Mouse (Mus musculus) limb, embryonic 14.5 days (tissue): ENCODE results near the gene Ppm1h. TPM values are rescaled to one million over a fixed set of nuclear protein-coding genes. Genes with fewer than 3 reads are reported as not detected.

Experiments
- ATAC-seq: fragments of 200-750 bp; cut with Nextera tagmentation; 2 replicates; pipeline ENCODE4 v1.8.0; 2017; ENCODE audit warnings: low read depth, moderate number of reproducible peaks, moderate TSS enrichment; ENCODE audit not compliant: low FRiP score
- DNase-seq: peaks from one replicate; pipeline ENCODE4 v3.0.0-alpha.2; 2015; ENCODE audit warnings: low spot score
- H3K27ac ChIP-seq: fragments of 300-500 bp; sonication (generic); replicated peaks from 2 replicates; pipeline ENCODE4 v1.5.1; 2014; ENCODE audit warnings: low read depth, mild to moderate bottlenecking, low read length, moderate library complexity, mixed read lengths
- H3K27me3 ChIP-seq: fragments of 300-500 bp; sonication (generic); 2 replicates; pipeline ENCODE4 v1.6.1; 2014; ENCODE audit warnings: low read length, mixed read lengths; ENCODE audit not compliant: control insufficient read depth, insufficient read depth
- H3K36me3 ChIP-seq: fragments of 300-500 bp; sonication (generic); 2 replicates; pipeline ENCODE4 v1.6.1; 2014; ENCODE audit warnings: mild to moderate bottlenecking, low read length, moderate library complexity, mixed read lengths; ENCODE audit not compliant: control insufficient read depth, insufficient read depth
- H3K4me1 ChIP-seq: fragments of 300-500 bp; sonication (generic); 2 replicates; pipeline ENCODE4 v1.6.1; 2014; ENCODE audit warnings: antibody characterized with exemption, low read length, mixed read lengths; ENCODE audit not compliant: control insufficient read depth, insufficient read depth
- H3K4me2 ChIP-seq: fragments of 300-500 bp; sonication (generic); replicated peaks from 2 replicates; pipeline ENCODE4 v1.6.1; 2014; ENCODE audit warnings: low read depth, mild to moderate bottlenecking, low read length, moderate library complexity; ENCODE audit not compliant: severe bottlenecking
- H3K4me3 ChIP-seq: fragments of 300-500 bp; sonication (generic); replicated peaks from 2 replicates; pipeline ENCODE4 v1.5.1; 2014; ENCODE audit warnings: low read length
- H3K9ac ChIP-seq: fragments of 300-500 bp; sonication (generic); 2 replicates; pipeline ENCODE4 v1.6.1; 2014; ENCODE audit warnings: mild to moderate bottlenecking, low read depth, low read length, moderate library complexity; ENCODE audit not compliant: severe bottlenecking
- H3K9me3 ChIP-seq: fragments of 300-500 bp; sonication (generic); 2 replicates; pipeline ENCODE4 v1.6.1; 2016; ENCODE audit warnings: low read length; ENCODE audit not compliant: control insufficient read depth
- POLR2A ChIP-seq: fragments of 200-500 bp; IDR thresholded peaks from 2 replicates; pipeline ENCODE4 v1.8.0; 2012; ENCODE audit warnings: inconsistent platforms, mild to moderate bottlenecking, moderate library complexity, borderline replicate concordance; ENCODE audit not compliant: insufficient read depth, insufficient read length; ENCODE audit errors: extremely low read depth
- WGBS: fragments of 180-500 bp; shearing (Covaris S2); extraction: QIAGEN DNeasy Blood & Tissue Kit; methylation state at CpG from one replicate; pipeline ENCODE4 v1.1.7; 2014; 5-methylcytosine and 5-hydroxymethylcytosine counted together
- polyA plus RNA-seq, 2 experiments: library from polyadenylated mRNA; depleted of rRNA in 1 of 2; stranded (reverse) in 1 of 2; unstranded in 1 of 2; fragments of >200 nt; fragmentation: Nextera tagmentation in 1 of 2; extraction: Ambion mirVana in 1 of 2; gene quantifications; 2 replicates each; pipeline versions ENCODE4 v1.2.1 to v1.2.3; 2012 to 2014

Gene Ppm1h
- polyA plus RNA-seq, 2 experiments, result 2.2 to 3.4 TPM

DNA sequence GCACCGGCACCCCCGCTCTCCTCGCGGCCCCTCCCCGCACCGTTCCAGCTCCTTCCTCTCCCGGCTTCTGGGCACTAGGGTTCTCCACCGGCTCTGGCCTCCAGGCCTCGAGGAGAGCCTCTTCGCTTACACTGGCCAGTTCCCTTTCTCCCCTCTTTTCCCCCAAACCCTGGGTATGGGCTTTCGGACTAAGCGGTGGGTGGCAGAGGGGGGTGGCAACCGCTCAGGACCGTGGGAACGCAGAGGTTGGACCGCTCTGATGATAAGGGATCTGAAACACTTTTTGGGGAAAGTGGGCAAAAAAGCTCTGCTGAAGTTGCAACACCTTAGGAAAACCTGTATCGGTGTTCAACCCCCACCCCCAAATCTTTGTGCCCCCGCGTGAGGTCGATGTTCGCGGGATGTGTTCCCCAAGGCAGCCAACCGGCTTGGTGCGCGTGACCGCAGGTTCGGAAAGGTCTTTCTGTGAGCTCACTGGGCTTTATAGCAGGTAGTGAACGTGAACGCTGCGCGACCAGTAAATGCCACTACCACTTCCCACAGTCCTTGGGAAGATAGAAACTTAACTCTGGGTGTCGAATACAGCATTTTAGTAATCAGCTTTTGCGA lies 979 bp downstream of the Ppm1h start:
- H3K4me2 ChIP-seq, result peak overlapping the region; percentile 95
- under 1% methylated on average over 32 of the region's 33 CpGs for WGBS
- H3K36me3 ChIP-seq, result no peaks in the 10 kb centered on the region
- DNase-seq, result no peak
- peak overlapping the region; percentile 61 for H3K9ac ChIP-seq
- no peak for ATAC-seq
- TF ChIP-seq POLR2A, result no peak
- 0 out of 2 replicates have a peak, but pooled peaks cover 8% of the 10 kb centered on the region for H3K27me3 ChIP-seq
- peaks cover 8% of the 10 kb centered on the region; the same call in 1 of the 2 replicates for H3K4me1 ChIP-seq
- H3K9me3 ChIP-seq, result no peaks in the 10 kb centered on the region
- H3K4me3 ChIP-seq, result peak overlapping the region; percentile 67
- H3K27ac ChIP-seq, result no peak overlapping the region

DNA sequence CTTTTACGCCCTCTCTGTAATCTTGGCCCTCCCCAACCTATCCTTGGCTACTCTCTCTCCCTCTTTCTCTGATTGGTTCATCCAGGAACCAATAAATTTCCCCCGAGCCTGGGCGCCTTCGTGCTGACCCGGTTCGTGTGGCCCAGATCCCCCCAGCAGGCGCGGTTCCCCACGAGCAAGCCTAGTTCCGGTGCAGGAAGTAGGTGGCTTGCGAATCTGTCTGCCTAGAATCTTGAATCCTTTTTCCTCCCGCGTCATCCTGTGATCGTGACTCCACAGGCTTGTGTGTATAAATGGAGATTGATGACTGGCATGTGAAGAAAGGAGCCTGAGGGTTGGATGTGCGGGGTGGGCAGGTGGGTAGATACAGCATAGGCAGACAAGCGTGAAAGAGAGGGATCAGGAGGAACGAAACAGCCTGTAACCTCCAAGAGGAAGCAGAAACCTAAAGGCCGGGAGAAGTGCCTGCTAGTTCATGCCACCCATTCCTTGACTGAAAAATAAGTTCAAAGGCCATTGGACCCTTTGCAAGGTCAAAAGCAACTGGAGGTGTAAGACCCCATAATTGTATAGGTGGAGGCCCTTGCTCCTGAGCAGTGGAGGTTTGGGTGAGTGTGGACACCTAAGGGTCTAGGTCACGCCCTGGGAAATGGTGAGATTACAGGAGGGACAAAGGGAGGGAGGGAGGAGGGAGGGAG lies 2.0 kb downstream of the Ppm1h start:
- H3K4me1 ChIP-seq, result peaks cover 8% of the 10 kb centered on the region; the same call in 1 of the 2 replicates
- TF ChIP-seq POLR2A, result no peak
- peak overlapping the region; percentile 95 for H3K4me2 ChIP-seq
- H3K27me3 ChIP-seq, result 0 out of 2 replicates have a peak, but pooled peaks cover 8% of the 10 kb centered on the region
- H3K27ac ChIP-seq, result no peak overlapping the region
- no peak overlapping the region for H3K9ac ChIP-seq
- peak overlapping the region; percentile 67 for H3K4me3 ChIP-seq
- ATAC-seq (no peak), DNase-seq (no peak)
- 6% methylated on average over 19 of the region's 19 CpGs for WGBS
- no peaks in the 10 kb centered on the region for H3K9me3 ChIP-seq
- H3K36me3 ChIP-seq, result no peaks in the 10 kb centered on the region

DNA sequence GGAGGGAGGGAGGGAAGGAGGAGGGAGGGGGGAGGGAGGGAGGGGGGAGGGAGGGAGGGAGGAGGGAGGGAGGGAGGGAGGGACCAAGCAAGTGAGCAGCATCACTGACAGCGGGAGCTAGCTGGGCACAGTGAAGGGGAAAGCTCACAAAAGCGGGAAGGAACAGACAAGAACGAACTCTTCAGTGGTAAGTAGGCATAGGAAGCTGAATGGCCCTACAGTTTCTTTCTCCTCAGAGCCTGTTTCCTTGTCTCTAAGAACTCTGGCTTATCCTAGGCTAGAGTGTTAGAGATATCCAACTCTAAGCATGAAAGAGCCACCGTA lies 2.5 kb downstream of the Ppm1h start:
- no peak overlapping the region for H3K9ac ChIP-seq
- no peaks in the 10 kb centered on the region for H3K9me3 ChIP-seq
- H3K4me1 ChIP-seq, result peaks cover 8% of the 10 kb centered on the region; the same call in 1 of the 2 replicates
- DNase-seq (no peak), ATAC-seq (no peak)
- no peaks in the 10 kb centered on the region for H3K36me3 ChIP-seq
- no peak overlapping the region for H3K27ac ChIP-seq
- no peak overlapping the region for H3K4me2 ChIP-seq
- H3K4me3 ChIP-seq, result no peak overlapping the region
- TF ChIP-seq POLR2A, result no peak
- H3K27me3 ChIP-seq, result 0 out of 2 replicates have a peak, but pooled peaks cover 8% of the 10 kb centered on the region
- WGBS, result 31% methylated on average over 4 of the region's 4 CpGs

DNA sequence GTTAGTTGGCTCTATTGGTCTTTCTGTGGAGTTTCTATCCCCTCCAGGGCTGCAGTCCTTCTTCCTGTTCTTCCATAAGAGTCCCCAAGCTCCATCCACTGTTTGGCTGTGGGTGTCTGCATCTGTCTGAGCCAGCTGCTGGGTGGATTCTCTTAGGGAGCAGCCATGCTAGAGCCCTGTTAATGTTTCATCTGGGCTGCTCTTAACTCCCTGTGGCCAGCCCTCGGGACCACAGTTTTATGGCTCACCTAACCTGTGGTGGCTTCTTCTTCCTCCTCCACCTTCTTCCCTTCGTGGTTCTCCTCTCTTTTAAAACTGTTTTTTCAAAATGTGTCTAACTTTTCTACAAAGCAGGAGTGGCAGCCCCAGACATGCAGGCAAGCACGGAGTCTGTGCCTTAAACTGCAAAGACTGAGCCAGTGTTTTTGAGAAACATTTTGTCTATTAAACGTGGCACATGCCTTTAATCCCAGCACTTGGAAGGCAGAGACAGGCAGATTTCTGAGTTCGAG lies 5.3 kb downstream of the Ppm1h start:
- WGBS, result 62% methylated on average over 5 of the region's 5 CpGs
- no peak for TF ChIP-seq POLR2A
- H3K9ac ChIP-seq, result no peak overlapping the region
- H3K36me3 ChIP-seq, result no peaks in the 10 kb centered on the region; the same call in 1 of the 2 replicates
- H3K27ac ChIP-seq, result no peak overlapping the region
- H3K27me3 ChIP-seq, result 0 out of 2 replicates have a peak, but pooled peaks cover 8% of the 10 kb centered on the region
- ATAC-seq, result no peak
- no peak overlapping the region for H3K4me2 ChIP-seq
- no peak overlapping the region for H3K4me3 ChIP-seq
- H3K9me3 ChIP-seq, result no peaks in the 10 kb centered on the region
- peaks cover 6% of the 10 kb centered on the region; the same call in 1 of the 2 replicates for H3K4me1 ChIP-seq
- no peak for DNase-seq

DNA sequence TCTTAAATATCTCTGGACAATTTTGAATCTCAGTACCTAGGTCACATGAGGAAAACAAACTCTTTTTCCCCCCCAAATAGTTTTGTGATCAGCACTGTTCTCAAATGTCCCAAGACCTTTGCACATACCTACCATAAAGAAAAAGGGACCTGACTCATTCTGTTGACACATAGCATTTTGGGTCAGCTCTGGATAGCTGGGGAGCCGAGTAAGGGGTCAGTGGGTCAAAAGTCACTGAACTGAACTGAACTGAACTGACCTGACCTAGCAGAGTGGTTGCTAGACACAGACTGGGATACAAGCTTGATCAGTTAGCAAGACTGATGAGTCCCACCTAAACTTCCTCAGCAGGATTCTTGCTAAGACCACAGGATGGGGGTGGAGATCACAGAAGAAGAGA lies 6.7 kb downstream of the Ppm1h start:
- TF ChIP-seq POLR2A, result no peak
- no peak for ATAC-seq
- Histone ChIP-seq H3K9me3 (no peaks in the 10 kb centered on the region), H3K9ac (no peak overlapping the region), H3K4me2 (no peak overlapping the region), H3K27me3 (0 out of 2 replicates have a peak, but pooled peaks cover 5% of the 10 kb centered on the region), H3K27ac (no peak overlapping the region), H3K36me3 (no peaks in the 10 kb centered on the region; the same call in 1 of the 2 replicates), H3K4me1 (0 out of 2 replicates have a peak, but pooled peaks cover 3% of the 10 kb centered on the region), H3K4me3 (no peak overlapping the region)
- DNase-seq, result no peak
- 66% methylated on average over 1 of the region's 1 CpGs for whole genome bisulfite sequencing
